Mouse (Mus musculus) midbrain, postnatal 0 days (tissue): ENCODE data around the gene Plekhg1. TPM values are rescaled to one million over a fixed set of nuclear protein-coding genes. Genes with fewer than 3 reads are reported as not detected.
A peak's percentile ranks its signal among the peaks of the same experiment; 100 is the strongest.

ENCODE experiments used
- ATAC-seq: fragments of 200-750 bp; cut with Nextera tagmentation; 2 replicates; pipeline ENCODE4 v1.8.0; 2017; ENCODE audit warnings: moderate number of reproducible peaks, mild to moderate bottlenecking, moderate TSS enrichment, moderate library complexity; ENCODE audit not compliant: low FRiP score
- DNase-seq: peaks from one replicate; pipeline ENCODE4 v3.0.0-alpha.2; 2015; ENCODE audit warnings: low spot score
- H3K27ac ChIP-seq: fragments of 300-500 bp; sonication (generic); 2 replicates; pipeline ENCODE4 v1.5.1; 2014; ENCODE audit warnings: low read depth, mild to moderate bottlenecking, low read length, mixed read lengths
- H3K27me3 ChIP-seq: fragments of 300-500 bp; sonication (generic); 2 replicates; pipeline ENCODE4 v1.6.1; 2014; ENCODE audit warnings: low read length, control low read depth, mixed read lengths; ENCODE audit not compliant: insufficient read depth
- H3K36me3 ChIP-seq: fragments of 300-500 bp; sonication (generic); 2 replicates; pipeline ENCODE4 v1.6.1; 2014; ENCODE audit warnings: low read length, control low read depth, mixed read lengths; ENCODE audit not compliant: insufficient read depth
- H3K4me1 ChIP-seq: fragments of 300-500 bp; sonication (generic); 2 replicates; pipeline ENCODE4 v1.6.1; 2014; ENCODE audit warnings: mild to moderate bottlenecking, control low read depth, antibody characterized with exemption, low read length, mixed read lengths; ENCODE audit not compliant: insufficient read depth
- H3K4me2 ChIP-seq: fragments of 300-500 bp; sonication (generic); 2 replicates; pipeline ENCODE4 v1.6.1; 2014; ENCODE audit warnings: low read depth, mild to moderate bottlenecking, low read length, mixed read lengths; ENCODE audit not compliant: poor library complexity, severe bottlenecking
- H3K4me3 ChIP-seq: fragments of 300-500 bp; sonication (generic); 2 replicates; pipeline ENCODE4 v1.5.1; 2014; ENCODE audit warnings: low read depth, mild to moderate bottlenecking, low read length, moderate library complexity
- H3K9ac ChIP-seq: fragments of 300-500 bp; sonication (generic); replicated peaks from 2 replicates; pipeline ENCODE4 v1.6.1; 2014; ENCODE audit warnings: mild to moderate bottlenecking, low read length, moderate library complexity, mixed read lengths; ENCODE audit not compliant: poor library complexity, severe bottlenecking
- H3K9me3 ChIP-seq: fragments of 300-500 bp; sonication (generic); 2 replicates; pipeline ENCODE4 v1.6.1; 2016; ENCODE audit warnings: low read length, control low read depth
- CTCF ChIP-seq: IDR thresholded peaks from 2 replicates; pipeline ENCODE4 v1.5.1; 2016; ENCODE audit warnings: antibody characterized with exemption, mild to moderate bottlenecking
- WGBS: fragments of 180-500 bp; shearing (Covaris S2); extraction: QIAGEN DNeasy Blood & Tissue Kit; methylation state at CpG from one replicate; pipeline ENCODE4 v1.1.7; 2014; 5-methylcytosine and 5-hydroxymethylcytosine counted together
- polyA plus RNA-seq: library from polyadenylated mRNA; unstranded; fragments of >200 nt; fragmentation: Nextera tagmentation; extraction: Ambion mirVana; gene quantifications from 2 replicates; pipeline ENCODE4 v1.2.1, GENCODE M21; 2015
- total RNA-seq: library from RNA; depleted of rRNA; stranded (reverse); fragments of >200 nt; gene quantifications from 2 replicates; pipeline ENCODE4 v1.2.3, GENCODE M21; 2014

Plekhg1 gene
- total and polyA plus RNA-seq, 2 experiments from 2014 or later, result 5.7 to 17.1 TPM

DNA sequence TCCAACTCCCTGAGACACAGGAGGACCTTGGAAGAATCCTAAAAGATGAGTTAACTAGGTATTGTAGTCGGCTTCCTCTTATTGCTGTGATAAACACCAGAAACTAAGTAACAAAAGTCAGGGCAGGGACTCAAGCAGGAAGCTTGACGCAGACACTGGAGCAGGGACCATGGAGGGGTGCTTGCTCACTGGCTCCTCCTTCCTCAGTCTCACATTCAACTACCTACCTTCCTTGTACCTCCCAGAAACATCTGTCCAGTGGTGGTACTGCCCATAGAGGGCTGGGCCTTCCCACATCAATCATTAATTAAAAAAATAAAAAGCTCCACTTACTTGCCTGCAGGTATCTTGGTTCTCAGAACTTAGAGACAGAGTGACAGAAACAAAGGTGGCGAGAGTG lies 152.2 kb downstream of the Plekhg1 start:
- no peak for TF ChIP-seq CTCF
- ATAC-seq, result no peak
- Histone ChIP-seq H3K9me3 (no peaks in the 10 kb centered on the region), H3K4me2 (no peak overlapping the region), H3K36me3 (no peaks in the 10 kb centered on the region), H3K27me3 (no peaks in the 10 kb centered on the region), H3K4me3 (no peak overlapping the region), H3K9ac (no peak overlapping the region), H3K27ac (no peak overlapping the region), H3K4me1 (0 out of 2 replicates have a peak, but pooled peaks cover 5% of the 10 kb centered on the region)
- DNase-seq, result no peak
- 43% methylated on average over 3 of the region's 3 CpGs for WGBS

DNA sequence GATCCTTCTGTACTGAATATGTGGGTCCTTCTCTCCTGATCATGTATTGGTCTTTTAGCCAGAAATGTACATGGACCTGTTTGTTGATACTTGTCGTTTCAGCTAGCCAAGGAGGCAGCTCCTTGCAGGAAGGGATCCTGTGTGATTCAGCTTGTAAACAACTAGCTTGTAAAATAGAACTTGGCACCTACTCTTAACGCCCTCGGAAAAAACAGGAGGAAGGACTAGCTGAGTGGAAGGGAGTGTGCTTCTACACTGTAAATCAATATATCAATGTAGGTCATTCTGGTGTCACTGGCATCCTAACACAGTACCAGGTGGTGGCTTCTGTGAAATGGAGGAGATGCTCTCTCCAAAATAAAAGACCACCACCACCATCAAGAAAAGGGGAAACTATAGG lies 157.9 kb downstream of the Plekhg1 start:
- no peaks in the 10 kb centered on the region for H3K36me3 ChIP-seq
- H3K4me2 ChIP-seq, result no peak overlapping the region
- TF ChIP-seq CTCF, result no peak
- ATAC-seq (no peak), DNase-seq (no peak)
- H3K9me3 ChIP-seq, result no peaks in the 10 kb centered on the region
- H3K4me1 ChIP-seq, result no peaks in the 10 kb centered on the region
- 70% methylated on average over 3 of the region's 3 CpGs for WGBS
- no peak overlapping the region for H3K9ac ChIP-seq
- no peaks in the 10 kb centered on the region for H3K27me3 ChIP-seq
- no peak overlapping the region for H3K27ac ChIP-seq
- no peak overlapping the region for H3K4me3 ChIP-seq

DNA sequence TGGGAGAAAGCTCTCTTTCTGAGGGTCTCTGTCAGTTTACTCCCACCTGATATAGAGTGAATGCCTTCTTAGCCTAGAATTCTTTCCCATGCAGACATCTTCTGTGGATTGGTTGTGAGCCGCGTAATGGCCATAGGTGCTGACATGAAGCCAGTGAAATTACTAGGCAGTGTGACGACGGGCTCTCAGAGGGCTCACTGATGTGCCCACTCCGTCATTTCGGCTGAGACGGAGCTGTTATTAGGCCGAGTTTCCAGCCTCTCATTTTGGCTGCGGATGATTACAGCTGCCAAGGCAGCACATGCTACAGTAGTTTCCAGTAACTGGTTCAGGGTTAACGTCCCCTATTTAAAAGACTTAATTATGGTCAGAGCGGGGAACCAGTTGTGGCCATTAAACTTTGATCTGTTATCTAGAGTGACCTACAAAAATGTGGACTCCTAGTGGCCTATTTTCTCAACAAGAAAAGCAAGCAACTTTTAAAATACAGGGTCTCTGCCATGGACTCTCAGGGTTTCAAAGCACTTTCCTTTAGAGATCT lies 160.3 kb downstream of the Plekhg1 start:
- no peaks in the 10 kb centered on the region for H3K27me3 ChIP-seq
- H3K4me1 ChIP-seq, result no peaks in the 10 kb centered on the region
- no peak for DNase-seq
- 76% methylated on average over 11 of the region's 11 CpGs for WGBS
- H3K9ac ChIP-seq, result no peak overlapping the region
- no peaks in the 10 kb centered on the region for H3K9me3 ChIP-seq
- H3K27ac ChIP-seq, result no peak overlapping the region
- no peaks in the 10 kb centered on the region for H3K36me3 ChIP-seq
- no peak overlapping the region for H3K4me3 ChIP-seq
- no peak for TF ChIP-seq CTCF
- ATAC-seq, result no peak
- no peak overlapping the region for H3K4me2 ChIP-seq

DNA sequence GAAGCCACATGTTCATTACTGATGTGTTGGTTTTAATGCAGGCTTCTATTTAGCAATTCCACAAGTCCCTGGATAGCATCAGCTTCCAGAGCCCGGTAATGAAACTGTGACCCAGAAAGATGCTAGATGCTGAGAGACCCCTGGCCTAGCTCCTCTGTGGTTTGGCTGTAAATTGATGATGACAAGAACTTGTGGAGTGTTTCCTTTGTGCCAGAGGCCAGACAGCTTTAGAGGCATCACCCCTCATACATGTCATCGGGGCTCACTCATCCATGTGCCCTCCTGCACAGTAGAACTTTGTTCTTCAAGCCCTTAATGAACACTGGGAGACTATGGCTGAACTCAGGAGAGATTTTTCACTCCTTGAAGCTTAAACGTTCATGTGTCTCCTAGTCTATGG lies 165.6 kb downstream of the Plekhg1 start:
- no peaks in the 10 kb centered on the region for H3K4me1 ChIP-seq
- ATAC-seq (no peak), DNase-seq (no peak)
- no peaks in the 10 kb centered on the region for H3K36me3 ChIP-seq
- H3K4me2 ChIP-seq, result no peak overlapping the region
- WGBS, result 88% methylated on average over 3 of the region's 3 CpGs
- H3K27me3 ChIP-seq, result no peaks in the 10 kb centered on the region
- no peaks in the 10 kb centered on the region for H3K9me3 ChIP-seq
- no peak overlapping the region for H3K27ac ChIP-seq
- no peak overlapping the region for H3K4me3 ChIP-seq
- no peak for TF ChIP-seq CTCF
- H3K9ac ChIP-seq, result no peak overlapping the region

DNA sequence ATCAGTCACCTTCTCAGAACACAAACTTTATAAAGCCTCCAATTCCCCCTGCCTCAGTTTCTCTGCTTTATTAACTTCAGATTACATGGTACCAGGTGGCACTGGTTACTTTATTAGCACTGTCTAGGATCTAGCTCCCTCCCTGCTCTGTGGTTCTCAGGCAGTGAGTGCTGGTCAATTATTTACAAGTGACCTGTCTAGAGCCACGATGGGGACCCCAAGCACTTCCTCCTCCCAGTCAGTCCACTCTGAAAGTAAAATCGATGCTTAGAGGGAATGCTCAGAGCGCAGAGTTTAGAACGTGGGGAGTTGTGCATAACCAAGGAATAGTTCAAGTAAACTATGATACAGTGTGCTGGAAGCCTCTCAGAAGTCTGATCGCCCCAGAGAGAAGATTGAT lies 173.9 kb downstream of the Plekhg1 start:
- ATAC-seq (no peak), DNase-seq (no peak)
- no peaks in the 10 kb centered on the region for H3K9me3 ChIP-seq
- WGBS, result 89% methylated on average over 5 of the region's 5 CpGs
- no peak overlapping the region for H3K9ac ChIP-seq
- no peak overlapping the region for H3K4me2 ChIP-seq
- no peaks in the 10 kb centered on the region for H3K36me3 ChIP-seq
- TF ChIP-seq CTCF, result no peak
- H3K27ac ChIP-seq, result no peak overlapping the region
- no peaks in the 10 kb centered on the region for H3K4me1 ChIP-seq
- H3K4me3 ChIP-seq, result no peak overlapping the region
- H3K27me3 ChIP-seq, result no peaks in the 10 kb centered on the region

DNA sequence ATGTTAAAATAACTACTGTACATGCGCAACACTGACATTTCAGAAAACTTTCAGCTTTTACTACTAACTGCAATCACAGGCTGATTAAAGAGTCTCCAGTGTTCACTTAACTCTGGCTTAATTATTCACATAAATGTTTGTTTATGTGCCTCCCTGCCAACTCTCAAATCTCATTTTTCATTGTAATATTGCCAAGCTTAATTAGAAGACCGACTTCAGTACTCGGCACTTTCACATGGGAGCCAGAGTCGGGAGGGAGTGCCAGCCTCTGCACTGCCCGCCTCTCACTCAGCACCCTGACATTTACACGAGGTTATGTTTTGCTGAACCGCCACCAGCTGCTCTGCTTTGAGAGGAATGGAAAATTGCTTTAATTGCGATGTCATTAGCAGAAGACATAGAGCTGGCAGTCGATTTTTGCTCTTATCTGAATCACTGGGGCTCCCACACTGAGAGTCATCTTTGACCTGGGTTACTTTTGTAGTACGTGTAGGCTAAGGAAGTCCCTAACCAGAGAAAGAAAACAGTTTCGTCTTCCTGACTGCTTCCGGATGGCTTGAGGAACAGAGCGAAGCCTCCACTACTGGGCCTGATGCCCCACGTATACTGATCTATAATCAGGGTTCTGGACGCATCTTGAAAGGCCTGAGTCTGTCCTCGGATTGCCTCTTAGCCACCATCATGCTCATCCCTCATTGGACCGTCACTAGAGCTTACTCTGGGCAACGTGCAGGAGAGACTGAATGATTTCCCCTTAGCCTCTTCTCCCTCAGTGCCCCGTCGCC lies 180.4 kb downstream of the Plekhg1 start:
- 76% methylated on average over 20 of the region's 20 CpGs for WGBS

More for the DNA sequence above, 180.4 kb downstream of the Plekhg1 start:
- Histone ChIP-seq H3K4me1 (no peaks in the 10 kb centered on the region), H3K9me3 (no peaks in the 10 kb centered on the region), H3K27ac (no peak overlapping the region), H3K27me3 (no peaks in the 10 kb centered on the region), H3K36me3 (no peaks in the 10 kb centered on the region), H3K4me2 (no peak overlapping the region), H3K4me3 (no peak overlapping the region), H3K9ac (no peak overlapping the region)
- TF ChIP-seq CTCF, result no peak
- peak; percentile 45 for DNase-seq
- ATAC-seq, result 0 out of 2 replicates have a peak, but pooled peaks have one; percentile 62
